Mouse (Mus musculus) thymus, adult 2 months (tissue): ENCODE measurements at regions not wholly inside any gene's neighbourhood (a gene's known extent, or its start where the extent isn't known, plus 50 kb on each side); places are given as distances from the start of the nearest gene placed in this dataset.

Experiments used
- CTCF ChIP-seq: fragments of 200-500 bp; IDR thresholded peaks from 2 replicates; pipeline ENCODE4 v1.5.1; 2012; ENCODE audit warnings: mild to moderate bottlenecking, control low read depth, low read length, moderate library complexity, borderline replicate concordance; ENCODE audit not compliant: control insufficient read depth, poor library complexity, insufficient read depth; ENCODE audit errors: extremely low read depth
- POLR2A ChIP-seq: fragments of 200-500 bp; IDR thresholded peaks from 2 replicates; pipeline ENCODE4 v1.6.1; 2012; ENCODE audit warnings: mild to moderate bottlenecking, low read length, control low read depth, moderate library complexity; ENCODE audit not compliant: control insufficient read depth, poor library complexity, insufficient read depth; ENCODE audit errors: extremely low read depth

- TF ChIP-seq POLR2A (no peak), CTCF (no peak)
These were observed 464.9 kb downstream of the Dok5 start for GRCm38 (mm10) chr2:171196472-171196871.
